Mouse (Mus musculus) kidney, embryonic 14.5 days (tissue): ENCODE results near the gene Sod3. TPM values are rescaled to one million over a fixed set of nuclear protein-coding genes. Genes with fewer than 3 reads are reported as not detected.
A peak's percentile ranks its signal among the peaks of the same experiment; 100 is the strongest.

ENCODE experiments used
- ATAC-seq: fragments of 200-750 bp; cut with Nextera tagmentation; 2 replicates; pipeline ENCODE4 v1.8.0; 2017; ENCODE audit warnings: moderate number of reproducible peaks, mild to moderate bottlenecking, moderate TSS enrichment, moderate library complexity; ENCODE audit not compliant: low FRiP score, low TSS enrichment
- H3K27ac ChIP-seq: fragments of 300-500 bp; sonication (generic); 2 replicates; pipeline ENCODE4 v1.5.1; 2014; ENCODE audit warnings: low read depth, mild to moderate bottlenecking, low read length, moderate library complexity, mixed read lengths
- H3K27me3 ChIP-seq: fragments of 300-500 bp; sonication (generic); 2 replicates; pipeline ENCODE4 v1.6.1; 2014; ENCODE audit warnings: mild to moderate bottlenecking, low read length; ENCODE audit not compliant: control insufficient read depth, insufficient read depth
- H3K36me3 ChIP-seq: fragments of 300-500 bp; sonication (generic); 2 replicates; pipeline ENCODE4 v1.6.1; 2014; ENCODE audit warnings: low read length, mixed read lengths; ENCODE audit not compliant: control insufficient read depth, insufficient read depth
- H3K4me1 ChIP-seq: fragments of 300-500 bp; sonication (generic); 2 replicates; pipeline ENCODE4 v1.6.1; 2014; ENCODE audit warnings: low read length, mixed read lengths; ENCODE audit not compliant: control insufficient read depth, insufficient read depth
- H3K4me2 ChIP-seq: fragments of 300-500 bp; sonication (generic); replicated peaks from 2 replicates; pipeline ENCODE4 v1.6.1; 2014; ENCODE audit warnings: low read depth, mild to moderate bottlenecking, low read length
- H3K4me3 ChIP-seq: fragments of 300-500 bp; sonication (generic); 2 replicates; pipeline ENCODE4 v1.5.1; 2014; ENCODE audit warnings: mild to moderate bottlenecking, low read length
- H3K9ac ChIP-seq: fragments of 300-500 bp; sonication (generic); 2 replicates; pipeline ENCODE4 v1.6.1; 2014; ENCODE audit warnings: low read depth, mild to moderate bottlenecking, low read length, moderate library complexity
- H3K9me3 ChIP-seq: fragments of 300-500 bp; sonication (generic); 2 replicates; pipeline ENCODE4 v1.6.1; 2016; ENCODE audit warnings: low read length; ENCODE audit not compliant: control insufficient read depth
- WGBS: fragments of 180-500 bp; shearing (Covaris S2); extraction: QIAGEN DNeasy Blood & Tissue Kit; methylation state at CpG from one replicate; pipeline ENCODE4 v1.1.7; 2014; 5-methylcytosine and 5-hydroxymethylcytosine counted together
- polyA plus RNA-seq: library from polyadenylated mRNA; unstranded; fragments of >200 nt; fragmentation: Nextera tagmentation; extraction: Ambion mirVana; gene quantifications from 2 replicates; pipeline ENCODE4 v1.2.1, GENCODE M21; 2014

Sod3 gene
- polyA plus RNA-seq, 1 experiment from 2014 or later: 4.5 TPM

DNA sequence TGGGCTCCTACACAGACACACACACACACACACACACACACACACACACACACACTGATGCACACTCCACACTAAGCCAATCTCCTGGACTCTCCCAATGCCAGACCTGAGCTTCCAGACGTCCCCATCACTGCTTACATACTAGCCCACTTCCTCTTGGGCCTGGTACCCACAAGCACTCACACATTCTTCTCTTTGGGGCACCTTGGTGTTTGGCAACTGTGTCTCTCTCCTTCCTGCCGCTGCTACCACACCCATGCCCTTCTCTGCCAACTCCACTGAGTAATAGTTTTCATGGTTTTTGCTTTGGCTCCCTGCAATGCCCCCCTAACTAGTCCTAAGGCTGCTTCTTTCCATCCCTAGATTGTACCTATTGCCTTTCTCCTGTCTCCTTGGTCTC is 3.1 kb downstream of the Sod3 start:
- no peaks in the 10 kb centered on the region for H3K27me3 ChIP-seq
- H3K4me3 ChIP-seq: no peak overlapping the region
- ATAC-seq: no peak
- no peak overlapping the region for H3K27ac ChIP-seq
- H3K4me1 ChIP-seq: peaks cover 10% of the 10 kb centered on the region; the same call in 1 of the 2 replicates
- 74% methylated on average over 2 of the region's 2 CpGs for WGBS
- H3K36me3 ChIP-seq: no peaks in the 10 kb centered on the region
- H3K4me2 ChIP-seq: no peak overlapping the region
- H3K9ac ChIP-seq: no peak overlapping the region
- no peaks in the 10 kb centered on the region for H3K9me3 ChIP-seq

DNA sequence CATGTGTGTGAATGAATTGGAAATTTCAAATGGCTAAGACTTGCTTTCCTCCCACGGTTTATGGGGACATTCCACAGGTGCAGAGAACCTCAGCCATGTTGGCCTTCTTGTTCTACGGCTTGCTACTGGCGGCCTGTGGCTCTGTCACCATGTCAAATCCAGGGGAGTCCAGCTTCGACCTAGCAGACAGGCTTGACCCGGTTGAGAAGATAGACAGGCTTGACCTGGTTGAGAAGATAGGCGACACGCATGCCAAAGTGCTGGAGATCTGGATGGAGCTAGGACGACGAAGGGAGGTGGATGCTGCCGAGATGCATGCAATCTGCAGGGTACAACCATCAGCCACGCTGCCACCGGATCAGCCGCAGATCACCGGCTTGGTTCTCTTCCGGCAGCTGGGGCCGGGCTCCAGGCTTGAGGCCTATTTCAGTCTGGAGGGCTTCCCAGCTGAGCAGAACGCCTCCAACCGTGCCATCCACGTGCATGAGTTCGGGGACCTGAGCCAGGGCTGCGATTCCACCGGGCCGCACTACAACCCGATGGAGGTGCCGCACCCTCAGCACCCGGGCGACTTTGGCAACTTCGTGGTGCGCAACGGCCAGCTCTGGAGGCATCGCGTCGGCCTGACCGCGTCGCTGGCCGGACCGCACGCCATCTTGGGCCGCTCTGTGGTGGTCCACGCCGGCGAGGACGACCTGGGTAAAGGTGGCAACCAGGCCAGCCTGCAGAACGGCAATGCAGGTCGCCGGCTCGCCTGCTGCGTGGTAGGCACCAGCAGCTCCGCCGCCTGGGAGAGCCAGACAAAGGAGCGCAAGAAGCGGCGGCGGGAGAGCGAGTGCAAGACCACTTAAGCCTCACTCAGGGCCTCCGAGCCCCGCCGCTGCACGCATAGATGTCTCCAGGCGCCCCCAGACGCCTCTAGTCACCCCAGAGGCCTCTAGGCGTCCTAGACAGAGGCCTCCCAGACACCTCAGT is 4.6 kb downstream of the Sod3 start:
- peak overlapping the region; percentile 24; the same call in 1 of the 2 replicates for H3K4me2 ChIP-seq
- no peaks in the 10 kb centered on the region for H3K36me3 ChIP-seq
- no peak overlapping the region for H3K27ac ChIP-seq
- peaks cover 10% of the 10 kb centered on the region; the same call in 1 of the 2 replicates for H3K4me1 ChIP-seq
- H3K4me3 ChIP-seq: no peak overlapping the region
- no peaks in the 10 kb centered on the region for H3K27me3 ChIP-seq
- H3K9me3 ChIP-seq: no peaks in the 10 kb centered on the region
- 68% methylated on average over 60 of the region's 63 CpGs for whole genome bisulfite sequencing
- H3K9ac ChIP-seq: no peak overlapping the region
- no peak for ATAC-seq

DNA sequence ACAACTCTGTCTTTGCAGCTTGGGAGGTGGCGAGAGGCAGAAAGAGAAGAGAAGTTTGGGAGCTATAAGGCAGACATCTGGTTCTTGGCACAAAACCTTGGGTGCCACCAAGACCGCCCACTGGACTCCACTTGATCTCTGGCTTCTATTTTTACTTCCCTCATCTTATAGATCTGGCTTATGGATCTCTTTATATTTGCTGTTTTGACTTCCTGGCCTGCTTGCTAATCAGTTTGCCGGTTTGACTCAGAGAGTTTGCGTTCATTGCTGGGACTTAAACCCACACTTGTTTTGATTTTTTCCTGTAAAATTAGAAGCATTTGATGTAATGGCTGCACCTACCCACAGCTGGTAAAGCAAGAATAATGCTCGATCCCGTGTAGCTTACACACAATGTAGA is 7.3 kb downstream of the Sod3 start:
- Histone ChIP-seq H3K9me3 (no peaks in the 10 kb centered on the region), H3K4me2 (no peak overlapping the region), H3K36me3 (no peaks in the 10 kb centered on the region), H3K4me1 (no peaks in the 10 kb centered on the region), H3K9ac (no peak overlapping the region), H3K27ac (no peak overlapping the region), H3K4me3 (no peak overlapping the region), H3K27me3 (no peaks in the 10 kb centered on the region)
- WGBS: 86% methylated on average over 6 of the region's 6 CpGs
- ATAC-seq: no peak

DNA sequence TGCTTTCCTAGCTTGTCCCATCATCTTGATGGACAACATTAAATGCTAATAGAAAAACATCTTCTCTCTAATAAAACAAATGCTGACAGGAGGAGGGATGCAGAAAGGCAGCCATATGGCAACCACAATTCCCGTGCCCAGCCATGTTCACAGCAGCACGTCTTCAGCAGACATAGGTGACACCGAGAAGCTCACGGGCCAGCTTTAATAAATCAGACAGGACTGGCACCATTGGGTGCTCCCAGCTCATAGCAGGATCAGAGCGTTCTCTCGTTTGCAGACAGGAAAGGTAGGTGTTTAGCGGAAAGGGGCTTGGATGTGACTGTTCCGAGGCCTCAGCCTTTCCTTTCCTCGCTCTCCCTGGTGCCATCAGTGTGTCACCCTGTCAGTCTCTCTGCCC is 12.3 kb downstream of the Sod3 start:
- no peak overlapping the region for H3K4me3 ChIP-seq
- H3K27me3 ChIP-seq: no peaks in the 10 kb centered on the region
- no peaks in the 10 kb centered on the region for H3K9me3 ChIP-seq
- H3K4me1 ChIP-seq: no peaks in the 10 kb centered on the region
- H3K27ac ChIP-seq: no peak overlapping the region
- H3K4me2 ChIP-seq: no peak overlapping the region
- 69% methylated on average over 9 of the region's 9 CpGs for WGBS
- H3K36me3 ChIP-seq: no peaks in the 10 kb centered on the region
- ATAC-seq: no peak
- no peak overlapping the region for H3K9ac ChIP-seq

DNA sequence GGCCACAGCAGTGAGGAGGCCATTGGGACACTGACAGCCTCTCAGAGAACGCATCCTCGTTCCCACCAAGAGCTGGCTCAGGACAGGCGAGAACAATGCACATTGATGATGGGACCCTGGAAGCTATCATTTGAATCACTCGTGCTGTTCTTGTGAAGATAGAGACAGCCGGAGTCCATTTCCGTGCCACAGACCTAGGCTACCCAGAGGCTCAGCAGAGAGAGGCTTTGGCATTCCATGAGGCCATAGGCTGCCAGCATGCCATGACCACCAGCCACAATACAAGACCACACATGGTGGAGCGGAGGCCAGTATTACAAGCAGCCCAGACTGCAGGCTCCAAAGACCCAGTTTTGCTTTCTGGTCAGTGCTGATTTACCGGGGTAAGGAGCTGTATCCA is 19.2 kb downstream of the Sod3 start:
- no peaks in the 10 kb centered on the region for H3K36me3 ChIP-seq
- H3K9ac ChIP-seq: no peak overlapping the region
- no peaks in the 10 kb centered on the region for H3K27me3 ChIP-seq
- no peak for ATAC-seq
- H3K27ac ChIP-seq: no peak overlapping the region
- no peaks in the 10 kb centered on the region for H3K4me1 ChIP-seq
- H3K4me3 ChIP-seq: no peak overlapping the region
- H3K9me3 ChIP-seq: no peaks in the 10 kb centered on the region
- no peak overlapping the region for H3K4me2 ChIP-seq
- 84% methylated on average over 8 of the region's 8 CpGs for WGBS

DNA sequence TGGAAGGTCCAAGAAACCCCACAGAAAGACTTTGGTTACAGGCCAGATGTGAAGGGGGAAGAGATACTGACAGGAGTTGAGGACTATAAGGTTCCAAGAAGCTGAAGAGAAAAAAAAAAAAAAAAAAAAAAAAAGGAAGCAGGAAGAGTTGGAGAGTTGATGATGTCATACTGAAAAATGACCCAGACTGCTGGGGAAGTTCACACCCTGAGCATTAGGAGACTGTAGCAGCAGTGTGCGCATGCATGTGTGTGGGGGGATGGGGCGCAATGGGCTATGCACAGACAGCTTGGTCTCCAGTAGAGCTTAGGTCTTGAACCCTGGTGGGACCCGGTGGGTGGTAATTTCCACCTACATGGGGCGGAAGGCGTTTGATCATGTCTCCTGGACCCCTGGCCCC is 20.2 kb downstream of the Sod3 start:
- no peaks in the 10 kb centered on the region for H3K36me3 ChIP-seq
- ATAC-seq: no peak
- H3K9me3 ChIP-seq: no peaks in the 10 kb centered on the region
- H3K4me2 ChIP-seq: no peak overlapping the region
- H3K4me1 ChIP-seq: no peaks in the 10 kb centered on the region
- no peak overlapping the region for H3K9ac ChIP-seq
- WGBS: 86% methylated on average over 5 of the region's 5 CpGs
- H3K4me3 ChIP-seq: no peak overlapping the region
- no peaks in the 10 kb centered on the region for H3K27me3 ChIP-seq
- H3K27ac ChIP-seq: no peak overlapping the region

DNA sequence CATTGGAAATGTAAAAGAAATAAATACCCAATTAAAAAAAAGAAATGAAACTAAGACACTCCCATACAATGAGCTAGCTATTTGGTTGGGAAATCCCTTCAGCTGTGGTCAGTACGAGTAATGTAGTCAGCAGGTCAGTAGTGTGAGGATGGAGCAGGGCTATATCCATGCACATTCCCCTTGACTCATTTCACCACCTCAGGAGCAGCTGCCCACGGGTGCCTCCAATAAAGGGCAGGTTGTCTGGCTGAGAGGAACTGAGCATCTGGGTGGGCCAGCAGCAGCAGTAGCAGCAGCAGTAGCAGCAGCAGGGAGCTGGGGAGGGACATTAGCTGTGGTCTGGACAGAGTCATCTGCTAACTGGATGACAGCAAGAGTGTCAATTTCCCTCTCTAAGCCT is 22.4 kb downstream of the Sod3 start:
- Histone ChIP-seq H3K36me3 (no peaks in the 10 kb centered on the region), H3K27ac (no peak overlapping the region), H3K4me2 (no peak overlapping the region), H3K4me1 (no peaks in the 10 kb centered on the region), H3K4me3 (no peak overlapping the region), H3K9me3 (no peaks in the 10 kb centered on the region), H3K9ac (no peak overlapping the region), H3K27me3 (no peaks in the 10 kb centered on the region)
- WGBS: 73% methylated on average over 2 of the region's 2 CpGs
- no peak for ATAC-seq

DNA sequence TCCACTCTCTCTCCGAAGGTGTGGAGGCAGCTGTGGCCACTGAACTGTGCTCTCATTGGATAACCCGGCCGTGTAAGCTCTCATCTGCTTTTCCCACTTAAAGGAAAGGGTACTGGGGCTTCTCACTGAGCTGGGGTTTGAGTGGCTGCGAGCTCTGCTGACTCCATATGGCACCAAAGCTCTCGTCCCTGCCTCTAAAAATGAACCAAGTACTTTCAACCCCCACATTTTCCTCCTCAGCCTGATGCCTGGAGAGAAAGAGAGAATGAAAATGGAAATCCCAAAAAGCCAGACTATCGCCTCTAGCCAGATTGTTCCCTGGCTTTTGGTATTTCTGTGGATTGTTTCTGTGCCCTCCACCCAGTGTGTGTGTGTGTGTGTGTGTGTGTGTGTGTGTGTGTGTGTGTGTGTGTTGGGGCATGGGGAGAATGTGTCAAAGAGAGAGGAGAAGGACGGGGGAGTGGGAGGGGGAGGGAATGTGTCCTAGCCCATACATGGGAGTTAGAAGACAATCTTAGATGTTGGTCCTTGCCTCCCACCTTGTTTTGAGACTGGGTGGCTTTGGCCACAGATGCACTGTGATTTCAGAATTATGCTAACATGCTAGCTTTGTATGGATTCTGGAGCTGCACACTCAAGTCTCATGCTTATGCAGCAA is 24.6 kb downstream of the Sod3 start:
- 59% methylated on average over 7 of the region's 7 CpGs for WGBS

DNA sequence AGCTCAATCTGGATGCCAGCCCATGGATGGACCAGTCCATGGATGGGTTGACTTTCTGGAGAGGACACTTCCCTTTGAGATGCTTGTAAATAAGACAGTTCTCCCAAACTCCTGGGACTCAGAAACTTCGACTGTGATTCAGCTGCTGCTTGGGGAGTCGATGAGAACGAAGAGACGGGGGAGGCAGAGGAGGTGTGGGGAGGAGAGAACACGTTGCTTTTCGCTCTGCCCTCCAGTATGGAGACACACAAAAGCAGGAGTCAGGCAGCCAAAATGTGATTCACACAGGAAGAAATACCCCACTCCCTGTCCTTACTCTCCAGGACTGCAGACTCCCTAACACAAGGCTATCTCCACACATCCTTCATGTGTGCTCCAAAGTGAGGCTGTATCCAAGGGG is 26.8 kb downstream of the Sod3 start:
- no peak overlapping the region for H3K27ac ChIP-seq
- no peaks in the 10 kb centered on the region for H3K9me3 ChIP-seq
- H3K4me2 ChIP-seq: no peak overlapping the region
- WGBS: 88% methylated on average over 6 of the region's 6 CpGs
- no peaks in the 10 kb centered on the region for H3K4me1 ChIP-seq
- no peaks in the 10 kb centered on the region for H3K36me3 ChIP-seq
- ATAC-seq: no peak
- H3K4me3 ChIP-seq: no peak overlapping the region
- no peaks in the 10 kb centered on the region for H3K27me3 ChIP-seq
- H3K9ac ChIP-seq: no peak overlapping the region

More for the DNA sequence above, 24.6 kb downstream of the Sod3 start:
- H3K36me3 ChIP-seq: no peaks in the 10 kb centered on the region
- no peaks in the 10 kb centered on the region for H3K27me3 ChIP-seq
- ATAC-seq: no peak
- H3K9me3 ChIP-seq: no peaks in the 10 kb centered on the region
- no peak overlapping the region for H3K4me2 ChIP-seq
- H3K4me1 ChIP-seq: no peaks in the 10 kb centered on the region
- H3K9ac ChIP-seq: no peak overlapping the region
- no peak overlapping the region for H3K4me3 ChIP-seq
- no peak overlapping the region for H3K27ac ChIP-seq
